9 mouse cellular contexts compared by ENCODE assay signal in the genomic region with DNA sequence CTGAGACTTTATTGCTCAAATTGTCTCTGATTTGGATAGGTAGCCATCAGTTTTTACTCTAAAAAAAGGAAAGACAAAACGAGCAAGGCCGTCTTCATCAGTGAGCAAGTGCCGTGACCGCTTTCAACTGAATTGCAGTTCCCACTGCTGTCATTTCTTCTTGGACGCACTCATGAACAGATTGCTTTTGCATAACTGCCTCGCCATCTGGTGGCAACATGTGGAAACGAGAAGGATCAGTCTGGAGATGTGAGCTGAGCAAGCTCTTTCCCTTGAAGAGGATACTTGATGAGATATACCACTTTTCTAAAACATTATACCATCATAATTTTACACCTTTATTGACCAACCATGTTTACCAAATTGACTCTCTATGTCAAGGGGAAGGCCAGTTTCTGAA.
DNase-seq lines count a peak whose midpoint lies in the region; ATAC-seq lines count a peak whose summit lies in the region.
"Had no signal": no experiment of that assay in that cellular context is flagged by ENCODE, and none has a peak within 500 bp of the region (broad histone marks: within the 10 kb centered on the region; RNA-seq: fewer than 3 reads in every experiment).

No protein-coding gene starts in this region.

- H3K4me2 ChIP-seq in forebrain, embryonic 11.5 days (ENCODE audit: low read depth, low read length, severe bottlenecking): no peak overlapping the region
- H3K4me2 ChIP-seq in hindbrain, embryonic 12.5 days (replicated peaks): no peak overlapping the region
- H3K4me2 ChIP-seq: heart, embryonic 15.5 days had no signal

- WGBS in forebrain, embryonic 11.5 days: 5% methylated on average over 7 of the region's 7 CpGs
- WGBS in hindbrain, embryonic 12.5 days: 8% methylated on average over 7 of the region's 7 CpGs

- ATAC-seq in forebrain, embryonic 11.5 days (replicated peaks; ENCODE audit: low FRiP score): peak; percentile 92
- peak; percentile 83 for ATAC-seq in hindbrain, embryonic 12.5 days (ENCODE audit: low FRiP score)

- no peak overlapping the region for H3K9ac ChIP-seq in forebrain, embryonic 11.5 days (ENCODE audit: low read length)
- no peak overlapping the region for H3K9ac ChIP-seq in hindbrain, embryonic 12.5 days
- H3K9ac ChIP-seq: heart, embryonic 15.5 days had no signal

- no peaks in the 10 kb centered on the region for H3K27me3 ChIP-seq in forebrain, embryonic 11.5 days (ENCODE audit: control insufficient read depth, insufficient read depth, low read length)
- H3K27me3 ChIP-seq in hindbrain, embryonic 12.5 days: no peaks in the 10 kb centered on the region
- H3K27me3 ChIP-seq: heart, embryonic 15.5 days had no signal

- no peak overlapping the region for H3K27ac ChIP-seq in forebrain, embryonic 11.5 days (ENCODE audit: low read depth, low read length)
- H3K27ac ChIP-seq in hindbrain, embryonic 12.5 days: no peak overlapping the region
- H3K27ac ChIP-seq: heart, embryonic 15.5 days had no signal

- no peak overlapping the region for H3K4me3 ChIP-seq in forebrain, embryonic 11.5 days (ENCODE audit: low read depth, low read length)
- no peak overlapping the region for H3K4me3 ChIP-seq in hindbrain, embryonic 12.5 days
- H3K4me3 ChIP-seq: heart, embryonic 15.5 days had no signal

- DNase-seq in ES-CJ7 (ENCODE audit: low read depth, low spot score): peak; percentile 90
- DNase-seq in c-Kit-negative CD71-positive TER-119-positive erythroid progenitor cells, embryonic 14.5 days (ENCODE audit: low read depth, low spot score): peak; percentile 12
- DNase-seq in forebrain, embryonic 11.5 days (ENCODE audit: low spot score): peak; percentile 78
- peak; percentile 83 for DNase-seq in layer of hippocampus, adult 9-11 months
- peak; percentile 89 for DNase-seq in lung, postnatal 10 days
- peak; percentile 49 for DNase-seq in ovary, postnatal 36 days (ENCODE audit: low spot score)
- peak; percentile 79 for DNase-seq in thymus, postnatal 14 days

- H3K36me3 ChIP-seq in forebrain, embryonic 11.5 days (ENCODE audit: control insufficient read depth, insufficient read depth, low read length): no peaks in the 10 kb centered on the region
- H3K36me3 ChIP-seq in hindbrain, embryonic 12.5 days: no peaks in the 10 kb centered on the region
- H3K36me3 ChIP-seq: heart, embryonic 15.5 days had no signal

- H3K4me1 ChIP-seq in forebrain, embryonic 11.5 days (replicated peaks; ENCODE audit: control insufficient read depth, insufficient read depth, low read length): no peaks in the 10 kb centered on the region
- H3K4me1 ChIP-seq in hindbrain, embryonic 12.5 days: 0 out of 2 replicates have a peak, but pooled peaks cover 2% of the 10 kb centered on the region
- H3K4me1 ChIP-seq: heart, embryonic 15.5 days had no signal

- H3K9me3 ChIP-seq in forebrain, embryonic 11.5 days (ENCODE audit: control insufficient read depth, low read length): no peaks in the 10 kb centered on the region
- no peaks in the 10 kb centered on the region for H3K9me3 ChIP-seq in hindbrain, embryonic 12.5 days (replicated peaks)
- H3K9me3 ChIP-seq: heart, embryonic 15.5 days had no signal

Comparison
In these comparisons a context has a peak if more than half of its experiments do, and no peak if none do; other contexts are left out.
1. DNase-seq: peak in every context shown above with its lines; median percentile 90 in ES-CJ7; 89 in lung, postnatal 10 days; 83 in layer of hippocampus, adult 9-11 months; 79 in thymus, postnatal 14 days; 78 in forebrain, embryonic 11.5 days; 49 in ovary, postnatal 36 days; 12 in c-Kit-negative CD71-positive TER-119-positive erythroid progenitor cells, embryonic 14.5 days.